Mouse (Mus musculus): ENCODE data around the gene Pianp.

The Pianp gene

GRCm38 (mm10) chr6:124996551-124997501, at the start of gene Pianp:
Gene Pianp, plus strand, starts transcription at chr6:124996694.
- DNase-seq (ENCODE audit: extremely low read depth, low read depth) = no peak

- no peak for DNase-seq (ENCODE audit: extremely low read depth, low read depth)
Observed at GRCm38 (mm10) chr6:124953991-124954715, 42.3 kb upstream of the Pianp start.

- no peak for DNase-seq (ENCODE audit: extremely low read depth, low read depth)
Observed at GRCm38 (mm10) chr6:124955212-124955611, 41.3 kb upstream of the Pianp start.

GRCm38 (mm10) chr6:124958127-124958526, 38.4 kb upstream of the Pianp start:
- DNase-seq (ENCODE audit: extremely low read depth, low read depth) = no peak

- no peak for DNase-seq (ENCODE audit: extremely low read depth, low read depth)
Observed at GRCm38 (mm10) chr6:124959960-124960359, 36.5 kb upstream of the Pianp start.

GRCm38 (mm10) chr6:124961021-124961420, 35.5 kb upstream of the Pianp start:
- DNase-seq (ENCODE audit: extremely low read depth, low read depth) = no peak

- DNase-seq (ENCODE audit: extremely low read depth, low read depth) = peak; percentile 12
Observed at GRCm38 (mm10) chr6:124964638-124965037, 31.9 kb upstream of the Pianp start.

- DNase-seq (ENCODE audit: extremely low read depth, low read depth) = peak; percentile 85
Observed at GRCm38 (mm10) chr6:124965088-124965719, 31.3 kb upstream of the Pianp start, which contains the start of gene Cops7a. Gene Cops7a, minus strand, starts transcription at chr6:124965538.

GRCm38 (mm10) chr6:124965747-124966146, 30.7 kb upstream of the Pianp start:
- peak; percentile 16 for DNase-seq (ENCODE audit: extremely low read depth, low read depth)

GRCm38 (mm10) chr6:124966466-124967118, 29.9 kb upstream of the Pianp start:
- DNase-seq (ENCODE audit: extremely low read depth, low read depth) = peak; percentile 13

- DNase-seq (ENCODE audit: extremely low read depth, low read depth) = peak; percentile 44
Observed at GRCm38 (mm10) chr6:124967766-124968165, 28.7 kb upstream of the Pianp start.

- DNase-seq (ENCODE audit: extremely low read depth, low read depth) = no peak
Observed at GRCm38 (mm10) chr6:124992241-124992640, 4.3 kb upstream of the Pianp start.

- DNase-seq (ENCODE audit: extremely low read depth, low read depth) = no peak
Observed at GRCm38 (mm10) chr6:124993365-124993764, 3.1 kb upstream of the Pianp start.

GRCm38 (mm10) chr6:124993876-124994275, 2.6 kb upstream of the Pianp start:
- no peak for DNase-seq (ENCODE audit: extremely low read depth, low read depth)

- DNase-seq (ENCODE audit: extremely low read depth, low read depth) = no peak
Observed at GRCm38 (mm10) chr6:124995246-124995645, 1.2 kb upstream of the Pianp start.

GRCm38 (mm10) chr6:124995831-124996403, 577 bp upstream of the Pianp start:
- DNase-seq (ENCODE audit: extremely low read depth, low read depth) = no peak

- no peak for DNase-seq (ENCODE audit: extremely low read depth, low read depth)
Observed at GRCm38 (mm10) chr6:124998066-124998465, 1.6 kb downstream of the Pianp start.

- DNase-seq (ENCODE audit: extremely low read depth, low read depth) = no peak
Observed at GRCm38 (mm10) chr6:124999091-124999490, 2.6 kb downstream of the Pianp start.

- DNase-seq (ENCODE audit: extremely low read depth, low read depth) = no peak
Observed at GRCm38 (mm10) chr6:124999546-124999945, 3.1 kb downstream of the Pianp start.

- no peak for DNase-seq (ENCODE audit: extremely low read depth, low read depth)
Observed at GRCm38 (mm10) chr6:125003706-125004105, 7.2 kb downstream of the Pianp start.

GRCm38 (mm10) chr6:125005086-125005485, 8.6 kb downstream of the Pianp start:
- DNase-seq (ENCODE audit: extremely low read depth, low read depth) = no peak

All from MEL-GATA-1-ER (cell line).